Mouse (Mus musculus) forebrain, postnatal 0 days (tissue): ENCODE measurements around the gene Olfr1440. TPM values are rescaled to one million over a fixed set of nuclear protein-coding genes. Genes with fewer than 3 reads are reported as not detected.

Source experiments
- ATAC-seq: fragments of 200-750 bp; cut with Nextera tagmentation; 2 replicates; pipeline ENCODE4 v1.8.0; 2017; ENCODE audit warnings: mild to moderate bottlenecking, moderate library complexity
- DNase-seq: peaks from one replicate; pipeline ENCODE4 v3.0.0-alpha.2; 2015
- H3K27ac ChIP-seq: fragments of 300-500 bp; sonication (generic); 2 replicates; pipeline ENCODE4 v1.5.1; 2014; ENCODE audit warnings: low read depth, mild to moderate bottlenecking, antibody characterized with exemption, low read length, moderate library complexity, mixed read lengths
- H3K27me3 ChIP-seq: fragments of 300-500 bp; sonication (generic); 2 replicates; pipeline ENCODE4 v1.6.1; 2014; ENCODE audit warnings: mild to moderate bottlenecking, low read length, mixed read lengths; ENCODE audit not compliant: insufficient read depth
- H3K36me3 ChIP-seq: fragments of 300-500 bp; sonication (generic); 2 replicates; pipeline ENCODE4 v1.6.1; 2014; ENCODE audit warnings: mild to moderate bottlenecking, moderate library complexity; ENCODE audit not compliant: insufficient read depth
- H3K4me1 ChIP-seq: fragments of 300-500 bp; sonication (generic); 2 replicates; pipeline ENCODE4 v1.6.1; 2014; ENCODE audit warnings: antibody characterized with exemption; ENCODE audit not compliant: insufficient read depth
- H3K4me2 ChIP-seq: fragments of 300-500 bp; sonication (generic); 2 replicates; pipeline ENCODE4 v1.6.1; 2014; ENCODE audit warnings: low read depth, mild to moderate bottlenecking, moderate library complexity
- H3K4me3 ChIP-seq: fragments of 300-500 bp; sonication (generic); 2 replicates; pipeline ENCODE4 v1.5.1; 2014; ENCODE audit warnings: low read depth, low read length, mixed read lengths
- H3K9ac ChIP-seq: fragments of 300-500 bp; sonication (generic); 2 replicates; pipeline ENCODE4 v1.6.1; 2014; ENCODE audit warnings: mild to moderate bottlenecking
- H3K9me3 ChIP-seq: fragments of 300-500 bp; sonication (generic); 2 replicates; pipeline ENCODE4 v1.6.1; 2016; ENCODE audit warnings: low read length
- CTCF ChIP-seq: sonication (generic); IDR thresholded peaks from 2 replicates; pipeline ENCODE4 v1.5.1; 2016; ENCODE audit warnings: antibody characterized with exemption, control low read depth, low read depth
- WGBS: fragments of 180-500 bp; shearing (Covaris S2); extraction: QIAGEN DNeasy Blood & Tissue Kit; methylation state at CpG from one replicate; pipeline ENCODE4 v1.1.7; 2014; 5-methylcytosine and 5-hydroxymethylcytosine counted together
- polyA plus RNA-seq: library from polyadenylated mRNA; unstranded; fragments of >200 nt; fragmentation: Nextera tagmentation; extraction: Ambion mirVana; gene quantifications from 2 replicates; pipeline ENCODE4 v1.2.1, GENCODE M21; 2015
- total RNA-seq: library from RNA; depleted of rRNA; stranded (reverse); fragments of >200 nt; gene quantifications from 2 replicates; pipeline ENCODE4 v1.2.3, GENCODE M21; 2014

Gene Olfr1440
- total and polyA plus RNA-seq, 2 experiments from 2014 or later: not detected

DNA sequence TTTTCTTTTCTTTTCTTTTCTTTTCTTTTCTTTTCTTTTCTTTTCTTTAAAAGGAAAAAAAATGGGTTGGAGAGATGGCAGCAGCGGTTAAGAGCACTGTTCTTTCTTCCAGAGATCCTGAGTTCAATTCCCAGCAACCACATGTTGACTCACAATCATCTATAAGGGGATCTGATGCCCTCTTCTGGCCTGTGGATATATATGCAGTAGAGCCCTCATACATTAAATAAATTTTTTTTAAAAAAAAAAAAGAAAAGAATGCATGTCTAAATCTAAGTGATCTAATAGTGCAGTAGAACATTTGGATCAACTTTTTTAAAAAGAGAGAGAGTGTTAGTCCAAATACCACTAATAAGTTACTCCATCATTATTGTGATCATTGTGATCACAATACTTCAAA lies 34.6 kb downstream of the Olfr1440 start:
- 82% methylated on average over 1 of the region's 1 CpGs for WGBS
- H3K9me3 ChIP-seq: no peaks in the 10 kb centered on the region
- H3K4me2 ChIP-seq: no peak overlapping the region
- H3K9ac ChIP-seq: no peak overlapping the region
- ATAC-seq (no peak), DNase-seq (no peak)
- no peak overlapping the region for H3K4me3 ChIP-seq
- H3K36me3 ChIP-seq: no peaks in the 10 kb centered on the region
- H3K27me3 ChIP-seq: no peaks in the 10 kb centered on the region
- no peak overlapping the region for H3K27ac ChIP-seq
- TF ChIP-seq CTCF: no peak
- H3K4me1 ChIP-seq: no peaks in the 10 kb centered on the region

DNA sequence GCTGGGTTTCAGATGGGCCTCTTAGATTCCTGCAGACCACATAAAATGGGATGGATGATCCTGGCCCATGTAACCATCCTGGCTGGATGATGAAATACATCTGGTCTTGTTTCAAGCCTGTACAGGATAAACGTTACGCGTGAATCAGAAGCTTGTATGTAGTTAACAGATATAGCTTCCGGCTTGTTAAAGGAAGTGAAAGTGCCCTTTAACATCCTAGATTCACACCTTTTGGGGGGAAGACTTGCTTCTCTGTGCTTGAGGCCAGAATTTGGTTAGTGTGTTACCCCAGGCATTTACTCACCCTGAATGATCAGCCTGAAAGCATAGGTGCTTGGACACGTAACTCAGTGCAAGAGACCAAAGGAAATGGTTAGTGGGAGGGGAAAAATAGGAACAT lies 40.0 kb downstream of the Olfr1440 start:
- no peak overlapping the region for H3K4me2 ChIP-seq
- DNase-seq: no peak
- H3K27ac ChIP-seq: no peak overlapping the region
- no peaks in the 10 kb centered on the region for H3K36me3 ChIP-seq
- H3K9me3 ChIP-seq: no peaks in the 10 kb centered on the region
- H3K4me3 ChIP-seq: no peak overlapping the region
- ATAC-seq: no peak
- no peak for TF ChIP-seq CTCF
- H3K4me1 ChIP-seq: no peaks in the 10 kb centered on the region
- 89% methylated on average over 5 of the region's 5 CpGs for WGBS
- H3K9ac ChIP-seq: no peak overlapping the region
- no peaks in the 10 kb centered on the region for H3K27me3 ChIP-seq

DNA sequence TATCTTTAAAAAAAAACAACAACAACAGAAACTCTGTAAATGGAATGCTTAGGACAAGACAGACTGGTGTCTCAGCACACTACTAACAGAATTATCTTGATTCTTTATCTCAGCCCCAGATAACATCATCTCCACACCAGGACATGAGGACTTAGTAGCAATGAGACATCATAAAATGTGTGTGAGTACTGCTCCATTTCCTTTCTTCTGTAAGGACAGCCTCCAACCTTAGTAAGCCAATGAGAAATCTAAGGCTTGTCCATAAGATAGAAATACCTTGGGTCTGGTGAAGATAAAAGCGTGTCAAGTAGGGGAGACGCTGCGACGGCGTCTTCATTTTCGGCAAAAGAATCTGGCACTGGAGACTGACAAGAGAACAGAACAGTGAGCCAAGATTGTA lies 40.5 kb downstream of the Olfr1440 start, which contains the start of gene Pfpl:
Gene Pfpl, plus strand, starts transcription at position 301 of the 400 bp plus-strand sequence.
- ATAC-seq (no peak), DNase-seq (no peak)
- H3K27me3 ChIP-seq: no peaks in the 10 kb centered on the region
- no peak within 1 kb of the TSS for H3K4me3 ChIP-seq
- no peaks in the 10 kb centered on the region for H3K9me3 ChIP-seq
- no peak within 1 kb of the TSS for H3K27ac ChIP-seq
- H3K4me1 ChIP-seq: no peaks in the 10 kb centered on the region
- H3K9ac ChIP-seq: no peak within 1 kb of the TSS
- TF ChIP-seq CTCF: no peak
- H3K4me2 ChIP-seq: no peak within 1 kb of the TSS
- 95% methylated on average over 6 of the region's 6 CpGs for WGBS
- no peaks in the 10 kb centered on the region for H3K36me3 ChIP-seq

DNA sequence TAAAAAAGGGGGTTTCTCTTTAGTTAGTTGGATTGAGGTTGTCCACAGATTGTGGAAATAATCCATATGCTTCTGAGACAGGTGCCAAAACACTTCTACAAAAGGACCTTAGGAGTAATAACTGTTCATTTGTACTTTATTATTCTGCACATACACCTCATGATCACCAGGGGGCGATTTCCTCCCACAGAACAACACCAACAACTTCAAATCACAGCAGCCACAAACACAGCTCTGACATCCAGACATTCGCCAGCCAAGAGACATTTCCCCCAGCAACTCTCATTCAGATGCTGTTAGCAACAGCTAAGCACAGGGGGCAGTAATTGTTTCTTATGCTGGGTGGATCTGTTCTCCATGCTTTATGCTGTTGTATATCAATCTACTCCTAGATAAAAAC lies 46.0 kb downstream of the Olfr1440 start:
- WGBS: 0% methylated on average over 2 of the region's 2 CpGs
- peak; percentile 43 for DNase-seq
- H3K4me3 ChIP-seq: no peak overlapping the region
- no peaks in the 10 kb centered on the region for H3K4me1 ChIP-seq
- H3K4me2 ChIP-seq: no peak overlapping the region
- no peaks in the 10 kb centered on the region for H3K36me3 ChIP-seq
- H3K27ac ChIP-seq: no peak overlapping the region
- H3K9ac ChIP-seq: no peak overlapping the region
- no peaks in the 10 kb centered on the region for H3K9me3 ChIP-seq
- no peaks in the 10 kb centered on the region for H3K27me3 ChIP-seq
- ATAC-seq: peak; percentile 34; the same call in 1 of the 2 replicates
- TF ChIP-seq CTCF: peak; percentile 65

DNA sequence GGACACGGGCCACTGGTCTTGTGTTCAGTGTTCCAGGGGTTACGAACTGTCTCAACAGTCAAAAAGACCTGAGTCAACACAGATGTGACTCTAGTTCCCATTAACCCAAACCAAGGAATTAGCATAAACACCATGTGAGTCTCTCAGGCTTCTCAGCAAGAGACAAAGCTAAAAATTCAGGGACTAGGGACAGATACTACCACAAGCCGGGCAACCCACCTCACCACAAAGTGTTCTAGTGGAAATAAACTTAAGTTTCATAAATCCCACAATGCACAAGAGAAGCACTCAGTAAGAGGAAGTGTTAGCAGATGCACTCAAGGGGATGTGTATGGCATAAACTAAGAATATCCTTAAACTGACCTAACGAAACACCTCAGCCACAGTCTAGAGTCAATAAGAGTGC lies 47.9 kb downstream of the Olfr1440 start:
- DNase-seq: no peak
- Histone ChIP-seq H3K27ac (no peak overlapping the region), H3K4me3 (no peak overlapping the region), H3K9ac (no peak overlapping the region), H3K4me1 (no peaks in the 10 kb centered on the region), H3K27me3 (no peaks in the 10 kb centered on the region), H3K36me3 (no peaks in the 10 kb centered on the region), H3K4me2 (no peak overlapping the region), H3K9me3 (no peaks in the 10 kb centered on the region)
- WGBS: 87% methylated on average over 4 of the region's 4 CpGs
- TF ChIP-seq CTCF: no peak
- no peak for ATAC-seq

DNA sequence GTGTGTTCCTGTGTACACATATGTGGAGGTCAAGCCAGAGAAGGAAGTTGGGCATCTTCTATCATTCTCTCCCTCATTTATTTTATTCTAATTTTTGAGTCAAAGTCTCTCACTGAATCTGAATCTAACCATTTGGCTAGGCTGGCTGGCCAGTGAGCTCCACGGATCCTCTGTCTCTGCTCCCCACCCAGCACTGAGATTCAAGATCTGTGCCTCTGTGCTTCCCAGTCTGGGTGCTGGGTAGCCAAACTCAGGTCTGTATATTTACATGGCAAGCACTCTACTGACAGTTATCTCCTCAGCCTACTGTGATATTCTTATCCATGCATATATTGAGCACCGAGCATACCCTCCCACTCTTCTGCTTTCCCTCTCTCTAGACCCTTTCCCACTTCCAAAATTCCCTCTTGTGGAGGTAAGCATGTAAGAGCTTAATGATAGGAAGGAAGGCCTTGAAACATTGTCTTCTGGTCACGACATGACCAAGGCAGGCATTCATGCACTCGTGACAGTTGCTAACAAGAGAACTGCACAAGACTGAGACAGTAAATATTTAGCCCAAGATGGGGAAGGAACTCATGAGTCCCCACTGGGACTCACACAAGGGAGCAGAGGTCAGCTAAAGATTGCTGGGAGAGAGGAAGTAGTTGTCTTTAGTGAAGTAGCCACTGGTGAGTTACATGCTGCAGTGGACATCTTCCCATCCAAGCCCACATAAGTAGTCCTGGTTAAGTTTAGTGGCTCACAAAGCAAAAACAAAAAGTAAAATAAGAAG lies 48.9 kb downstream of the Olfr1440 start:
- Histone ChIP-seq H3K4me2 (no peak overlapping the region), H3K9me3 (no peaks in the 10 kb centered on the region), H3K27me3 (no peaks in the 10 kb centered on the region), H3K4me3 (no peak overlapping the region), H3K9ac (no peak overlapping the region), H3K36me3 (no peaks in the 10 kb centered on the region), H3K27ac (no peak overlapping the region), H3K4me1 (no peaks in the 10 kb centered on the region)
- ATAC-seq (no peak), DNase-seq (no peak)
- WGBS: 86% methylated on average over 4 of the region's 4 CpGs
- TF ChIP-seq CTCF: no peak

DNA sequence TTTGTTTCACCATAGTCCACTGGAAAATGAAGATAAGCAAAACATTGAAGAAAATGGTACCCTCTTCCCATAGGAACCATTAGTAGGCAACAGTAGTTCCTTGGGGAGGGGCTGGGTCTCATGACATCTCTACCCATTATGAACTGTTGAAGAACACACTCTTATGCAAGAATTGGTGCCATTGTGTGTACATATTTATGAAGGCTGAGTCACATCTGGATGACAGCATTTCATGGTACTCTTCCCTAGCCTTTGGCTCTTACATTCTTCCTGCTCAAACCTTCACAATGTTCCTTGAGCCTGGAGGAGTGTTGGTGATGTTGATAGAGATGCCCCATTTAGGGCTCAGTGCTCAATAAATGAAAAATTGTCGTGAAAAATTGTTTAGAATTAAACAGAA lies 52.5 kb downstream of the Olfr1440 start:
- Histone ChIP-seq H3K4me2 (no peak overlapping the region), H3K9me3 (no peaks in the 10 kb centered on the region), H3K4me3 (no peak overlapping the region), H3K27ac (no peak overlapping the region), H3K4me1 (no peaks in the 10 kb centered on the region), H3K36me3 (no peaks in the 10 kb centered on the region), H3K27me3 (no peaks in the 10 kb centered on the region), H3K9ac (no peak overlapping the region)
- ATAC-seq (no peak), DNase-seq (no peak)
- 67% methylated on average over 1 of the region's 1 CpGs for WGBS
- TF ChIP-seq CTCF: no peak
